Mouse (Mus musculus) myocyte (in vitro differentiated cells): ENCODE results near the gene Neil1.

Experiments
- MAX ChIP-seq: IDR thresholded peaks from one replicate; pipeline ENCODE4 v1.6.1; 2011; ENCODE audit warnings: low read depth, mild to moderate bottlenecking, control low read depth
- POLR2A ChIP-seq: IDR thresholded peaks from one replicate; pipeline ENCODE4 v1.6.1; 2011; ENCODE audit warnings: low read depth, mild to moderate bottlenecking, control low read depth, moderate library complexity; ENCODE audit not compliant: insufficient read length
- USF1 ChIP-seq: IDR thresholded peaks from one replicate; pipeline ENCODE4 v1.6.1; 2011; ENCODE audit warnings: low read depth, mild to moderate bottlenecking, control low read depth, moderate library complexity

DNA sequence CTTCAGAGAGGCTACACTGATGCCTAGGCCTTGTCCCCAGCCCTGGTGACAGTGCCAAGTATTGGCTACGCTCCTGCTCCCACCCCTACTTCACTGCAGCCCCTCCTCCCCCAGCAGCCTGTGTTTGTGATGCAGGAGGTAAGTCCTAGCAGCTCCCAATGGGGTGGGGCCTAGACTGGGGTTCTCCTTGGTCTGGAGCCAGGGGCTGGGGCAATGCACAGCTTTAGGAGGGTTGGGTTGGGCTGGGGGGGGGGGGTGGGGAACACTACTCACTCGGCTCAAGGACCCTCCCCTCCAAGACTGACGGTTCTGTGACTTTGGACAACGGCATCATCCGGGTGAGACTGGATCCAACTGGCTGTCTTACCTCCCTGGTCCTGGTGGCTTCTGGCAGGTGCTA, 8.5 kb downstream of the Neil1 start:
- no peak for TF ChIP-seq MAX
- no peak for TF ChIP-seq POLR2A
- TF ChIP-seq USF1, result no peak
